Mouse (Mus musculus) erythroblast, embryonic 14.5 days (primary cell): ENCODE data around the gene Met. TPM values are rescaled to one million over a fixed set of nuclear protein-coding genes. Genes with fewer than 3 reads are reported as not detected.

ENCODE experiments used
- H3K27me3 ChIP-seq: 2 replicates; pipeline ENCODE4 v1.6.1; 2012; ENCODE audit warnings: inconsistent platforms; ENCODE audit not compliant: control insufficient read depth
- H3K36me3 ChIP-seq: 2 replicates; pipeline ENCODE4 v1.6.1; 2012; ENCODE audit warnings: mild to moderate bottlenecking, inconsistent platforms; ENCODE audit not compliant: control insufficient read depth
- H3K4me1 ChIP-seq: 2 replicates; pipeline ENCODE4 v1.6.1; 2012; ENCODE audit warnings: inconsistent platforms; ENCODE audit not compliant: control insufficient read depth
- H3K4me3 ChIP-seq: replicated peaks from 2 replicates; pipeline ENCODE3; 2012; ENCODE audit warnings: moderate library complexity, mild to moderate bottlenecking, inconsistent platforms
- H3K9me3 ChIP-seq: 2 replicates; pipeline ENCODE4 v1.6.1; 2012; ENCODE audit warnings: low read length, inconsistent platforms, mixed read lengths; ENCODE audit not compliant: control insufficient read depth
- GATA1 ChIP-seq: IDR thresholded peaks from 2 replicates; pipeline ENCODE4 v1.6.1; 2012; ENCODE audit warnings: low read length, inconsistent platforms, mixed read lengths
- TAL1 ChIP-seq: IDR thresholded peaks from 3 replicates; pipeline ENCODE4 v1.6.1; 2012; ENCODE audit warnings: low read length, inconsistent platforms, mixed read lengths
- polyA plus RNA-seq: library from polyadenylated mRNA; stranded (reverse); fragments of >175 nt; gene quantifications from 2 replicates; pipeline ENCODE4 v1.2.3, GENCODE M21; 2012

Gene Met
- polyA plus RNA-seq, 1 experiment = not detected

DNA sequence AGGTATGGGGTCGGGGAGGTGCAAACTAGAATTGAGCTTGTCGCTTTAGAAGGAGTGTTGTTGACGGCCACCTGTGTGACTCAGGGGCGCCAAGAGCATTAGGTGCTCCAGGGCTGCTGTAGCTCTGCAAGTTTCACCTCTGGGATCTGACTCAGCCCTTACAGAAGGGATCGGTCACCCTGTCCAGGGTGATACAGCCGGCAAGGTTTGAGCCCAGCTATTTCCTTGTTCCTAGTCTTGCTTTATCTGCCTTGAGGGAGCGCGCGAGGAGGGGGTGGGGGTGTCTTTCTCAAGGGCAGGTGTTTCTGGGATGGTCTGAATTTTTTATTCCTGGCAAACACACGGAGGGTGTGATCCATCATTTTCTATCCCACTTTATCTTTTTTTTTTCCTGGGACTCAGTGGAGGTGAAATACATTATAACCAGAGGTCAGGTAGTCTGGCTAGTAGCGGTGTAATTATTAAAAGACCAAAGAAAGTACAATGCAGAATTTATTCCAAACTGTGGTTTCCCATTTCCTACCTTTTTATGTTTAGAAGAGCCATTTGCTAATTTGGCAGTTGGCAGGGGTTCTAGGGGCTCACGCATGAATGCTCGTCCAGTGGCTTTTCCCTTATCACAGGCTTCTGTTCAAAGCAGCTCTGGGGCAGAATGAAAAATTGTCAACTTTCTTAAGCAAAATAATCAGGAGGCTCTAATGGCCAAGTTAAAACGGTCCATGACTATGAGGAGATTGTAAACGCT lies 853 bp downstream of the Met start:
- peaks cover 20% of the 10 kb centered on the region for H3K27me3 ChIP-seq
- H3K36me3 ChIP-seq = no peaks in the 10 kb centered on the region
- no peaks in the 10 kb centered on the region for H3K9me3 ChIP-seq
- TF ChIP-seq TAL1 = no peak
- no peak for TF ChIP-seq GATA1
- peak overlapping the region; percentile 49 for H3K4me3 ChIP-seq
- H3K4me1 ChIP-seq = no peaks in the 10 kb centered on the region

DNA sequence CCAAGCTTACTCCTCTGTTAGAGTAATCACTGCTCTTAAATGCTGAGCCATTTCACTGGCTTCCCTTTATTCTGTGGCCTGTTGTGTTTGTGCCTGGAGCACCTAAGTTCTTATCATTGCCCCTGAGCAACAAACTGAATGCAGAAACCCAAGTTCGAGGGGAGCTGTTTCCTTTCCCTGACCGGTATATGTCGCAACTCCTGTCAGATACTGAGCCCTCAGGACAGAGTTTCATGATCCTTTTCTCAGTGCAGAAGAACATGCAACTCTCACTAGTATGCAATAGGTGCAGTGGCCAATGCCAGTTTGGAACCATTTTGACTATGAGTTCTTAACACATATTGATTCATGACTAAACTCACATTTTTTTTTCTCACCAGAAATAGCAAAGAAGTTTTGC lies 2.9 kb downstream of the Met start:
- Histone ChIP-seq H3K9me3 (no peaks in the 10 kb centered on the region), H3K4me3 (no peak overlapping the region), H3K36me3 (no peaks in the 10 kb centered on the region), H3K27me3 (peaks cover 20% of the 10 kb centered on the region), H3K4me1 (no peaks in the 10 kb centered on the region)
- TF ChIP-seq GATA1 (no peak), TAL1 (no peak)

DNA sequence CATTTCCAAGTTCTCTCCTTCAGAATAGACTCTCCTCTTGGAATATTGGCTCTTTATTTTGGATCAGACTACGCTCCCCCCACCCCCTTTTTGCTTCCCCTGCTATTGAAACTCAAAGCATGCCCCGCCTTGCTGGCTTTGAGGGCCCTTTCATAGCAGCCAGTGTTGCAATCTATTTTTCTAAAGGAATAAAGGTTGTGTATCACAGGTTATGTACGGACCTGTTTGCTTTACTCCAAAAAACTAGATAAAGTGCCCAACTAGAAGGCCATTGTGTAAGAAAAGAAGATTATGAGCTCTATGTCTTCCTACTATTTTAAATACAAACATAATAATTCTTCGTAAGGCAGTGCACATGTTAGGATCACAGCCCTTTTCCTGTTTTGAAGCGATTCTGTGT lies 5.4 kb downstream of the Met start:
- no peak overlapping the region for H3K4me3 ChIP-seq
- no peaks in the 10 kb centered on the region for H3K4me1 ChIP-seq
- TF ChIP-seq GATA1 = no peak
- no peak for TF ChIP-seq TAL1
- peaks cover 11% of the 10 kb centered on the region for H3K27me3 ChIP-seq
- H3K9me3 ChIP-seq = no peaks in the 10 kb centered on the region
- no peaks in the 10 kb centered on the region for H3K36me3 ChIP-seq

DNA sequence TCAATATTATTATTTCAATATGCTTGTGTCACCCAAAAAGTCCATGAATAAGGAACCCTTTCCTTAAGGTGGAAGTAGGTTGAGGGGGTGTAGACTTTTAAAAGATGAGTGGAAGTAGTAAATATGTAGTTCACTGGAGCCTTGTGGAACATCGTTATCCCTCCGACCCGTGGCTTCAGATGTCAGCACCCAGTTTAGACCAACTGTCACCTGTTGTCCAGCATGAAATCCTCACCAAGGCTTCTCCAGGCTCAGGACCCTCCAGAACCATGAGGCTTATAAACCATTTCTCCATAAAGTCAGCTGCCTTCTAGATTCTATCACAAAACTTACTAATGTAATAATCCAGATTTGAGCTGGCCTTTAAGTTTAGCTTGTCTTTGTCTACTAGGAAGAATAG lies 9.5 kb downstream of the Met start:
- no peak overlapping the region for H3K4me3 ChIP-seq
- no peaks in the 10 kb centered on the region for H3K36me3 ChIP-seq
- no peak for TF ChIP-seq TAL1
- no peak for TF ChIP-seq GATA1
- no peaks in the 10 kb centered on the region for H3K27me3 ChIP-seq
- H3K9me3 ChIP-seq = no peaks in the 10 kb centered on the region
- no peaks in the 10 kb centered on the region for H3K4me1 ChIP-seq

DNA sequence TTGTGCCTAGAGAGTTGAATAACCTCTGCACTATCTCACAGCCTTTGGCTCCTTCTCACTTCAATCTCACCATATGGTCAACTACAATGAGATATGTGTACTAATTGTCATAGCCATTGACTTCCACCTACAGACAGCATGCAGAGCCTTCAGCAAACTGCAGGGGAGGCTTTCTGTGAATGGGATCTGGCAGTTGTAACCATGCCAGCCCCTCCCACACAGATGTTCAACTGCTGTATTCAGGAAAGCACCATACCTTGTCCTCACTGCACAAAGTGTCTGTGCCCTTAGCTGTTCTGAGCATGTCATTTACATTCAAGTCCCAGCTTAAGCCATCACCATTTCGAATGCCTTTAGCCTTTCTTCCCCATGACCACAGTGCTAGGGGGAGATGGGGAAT lies 14.2 kb downstream of the Met start:
- Histone ChIP-seq H3K4me1 (no peaks in the 10 kb centered on the region), H3K36me3 (no peaks in the 10 kb centered on the region), H3K4me3 (no peak overlapping the region), H3K9me3 (no peaks in the 10 kb centered on the region), H3K27me3 (no peaks in the 10 kb centered on the region)
- TF ChIP-seq GATA1 = no peak
- TF ChIP-seq TAL1 = no peak

DNA sequence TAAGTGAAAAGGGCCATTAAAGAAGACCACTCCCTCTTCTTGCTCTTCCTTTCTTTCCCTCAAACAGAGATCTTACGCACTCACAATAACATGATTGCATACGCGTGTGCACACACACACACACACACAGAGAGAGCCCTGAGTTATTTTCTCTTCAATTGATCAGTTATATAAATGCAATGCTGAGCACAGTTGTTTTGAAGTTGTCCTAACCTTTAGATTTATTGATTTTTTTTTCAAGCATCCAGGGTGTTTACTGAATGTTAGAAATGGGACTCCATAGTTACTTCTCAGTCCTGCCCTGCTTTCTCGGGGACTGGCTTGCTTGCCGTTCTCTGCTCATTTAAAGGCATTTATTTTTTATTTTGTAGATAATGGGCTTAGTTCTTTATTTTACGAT lies 14.7 kb downstream of the Met start:
- H3K4me3 ChIP-seq = no peak overlapping the region

DNA sequence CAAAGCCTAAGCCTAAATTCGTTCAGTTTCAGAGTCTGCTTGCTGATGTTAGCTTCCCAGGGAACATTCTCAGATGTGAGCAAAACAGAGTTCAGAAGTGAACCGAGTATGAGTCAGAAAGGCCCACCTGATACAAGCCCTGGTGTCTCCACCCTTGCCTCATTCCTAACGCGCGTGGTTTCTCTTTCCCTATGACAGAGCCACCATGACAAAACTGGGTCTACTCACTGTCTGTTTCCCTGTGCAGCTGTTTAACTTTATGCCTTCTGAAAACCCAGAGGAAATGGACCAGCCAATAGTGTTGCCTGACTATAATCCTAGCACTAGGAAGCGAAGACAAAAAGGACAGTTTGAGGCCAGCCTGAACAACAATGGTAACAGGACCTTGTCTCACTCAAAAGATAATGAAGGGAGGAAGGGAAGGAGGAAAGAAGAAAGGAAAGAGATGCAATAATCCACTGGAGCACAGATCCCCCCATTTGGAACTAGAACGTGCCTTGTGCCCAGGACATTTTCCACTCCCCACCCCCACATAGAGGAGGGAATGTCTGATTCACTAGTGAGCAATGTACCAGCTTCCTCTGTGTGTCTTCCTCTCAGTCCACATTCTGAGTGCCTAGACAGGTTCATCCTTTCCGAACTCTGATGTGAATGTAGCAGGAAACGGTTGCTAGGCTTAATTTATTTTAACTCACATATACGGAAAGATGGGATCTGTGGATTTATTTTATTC lies 15.4 kb downstream of the Met start:
- TF ChIP-seq GATA1 = no peak
- no peak for TF ChIP-seq TAL1
- Histone ChIP-seq H3K4me1 (no peaks in the 10 kb centered on the region), H3K27me3 (no peaks in the 10 kb centered on the region), H3K9me3 (no peaks in the 10 kb centered on the region), H3K4me3 (no peak overlapping the region), H3K36me3 (no peaks in the 10 kb centered on the region)

More for the DNA sequence above, 14.7 kb downstream of the Met start:
- Histone ChIP-seq H3K9me3 (no peaks in the 10 kb centered on the region), H3K27me3 (no peaks in the 10 kb centered on the region), H3K36me3 (no peaks in the 10 kb centered on the region), H3K4me1 (no peaks in the 10 kb centered on the region)
- TF ChIP-seq TAL1 = no peak
- no peak for TF ChIP-seq GATA1

DNA sequence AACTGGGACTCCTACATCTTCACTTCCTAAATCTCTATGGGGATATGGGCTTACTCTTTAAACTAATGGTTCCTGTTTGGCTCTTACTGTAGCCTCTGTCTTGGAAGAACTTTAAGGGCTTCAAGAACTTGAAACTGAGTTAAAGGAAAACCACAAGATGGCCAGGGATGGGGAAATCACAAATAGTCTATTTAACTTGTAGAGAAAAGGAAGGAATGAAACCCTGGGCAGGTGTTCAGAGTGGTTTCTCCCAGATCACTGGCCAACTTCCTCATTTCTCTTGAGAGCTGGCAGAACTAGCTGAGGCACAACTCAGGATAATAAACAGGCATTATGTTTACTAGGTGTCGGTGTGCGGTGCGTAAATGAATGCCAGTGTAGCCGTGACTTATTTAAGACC lies 17.5 kb downstream of the Met start:
- Histone ChIP-seq H3K4me3 (no peak overlapping the region), H3K4me1 (no peaks in the 10 kb centered on the region), H3K27me3 (no peaks in the 10 kb centered on the region), H3K9me3 (no peaks in the 10 kb centered on the region), H3K36me3 (no peaks in the 10 kb centered on the region)
- TF ChIP-seq TAL1 = no peak
- no peak for TF ChIP-seq GATA1

DNA sequence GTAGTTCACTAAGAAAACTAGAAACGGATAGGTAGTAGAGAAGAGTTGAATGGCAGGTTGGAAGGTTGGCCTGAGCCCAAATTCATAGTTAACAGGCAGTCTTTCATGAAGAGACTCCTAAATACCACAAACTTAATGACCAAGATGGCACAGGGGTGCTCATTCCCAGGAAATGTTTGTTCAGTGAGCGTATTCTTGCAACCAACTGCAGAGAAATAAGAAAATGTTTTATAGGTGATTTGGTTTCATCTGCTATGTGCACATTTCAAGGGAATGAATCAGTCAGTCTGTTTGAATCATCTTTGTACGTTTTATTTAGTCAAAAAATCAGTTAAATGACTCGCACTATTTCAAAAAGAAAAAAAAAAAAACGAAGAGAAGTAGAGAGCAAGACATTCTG lies 21.6 kb downstream of the Met start:
- no peak overlapping the region for H3K4me3 ChIP-seq
- TF ChIP-seq TAL1 (no peak), GATA1 (no peak)
- no peaks in the 10 kb centered on the region for H3K27me3 ChIP-seq
- H3K4me1 ChIP-seq = no peaks in the 10 kb centered on the region
- H3K9me3 ChIP-seq = no peaks in the 10 kb centered on the region
- H3K36me3 ChIP-seq = no peaks in the 10 kb centered on the region

DNA sequence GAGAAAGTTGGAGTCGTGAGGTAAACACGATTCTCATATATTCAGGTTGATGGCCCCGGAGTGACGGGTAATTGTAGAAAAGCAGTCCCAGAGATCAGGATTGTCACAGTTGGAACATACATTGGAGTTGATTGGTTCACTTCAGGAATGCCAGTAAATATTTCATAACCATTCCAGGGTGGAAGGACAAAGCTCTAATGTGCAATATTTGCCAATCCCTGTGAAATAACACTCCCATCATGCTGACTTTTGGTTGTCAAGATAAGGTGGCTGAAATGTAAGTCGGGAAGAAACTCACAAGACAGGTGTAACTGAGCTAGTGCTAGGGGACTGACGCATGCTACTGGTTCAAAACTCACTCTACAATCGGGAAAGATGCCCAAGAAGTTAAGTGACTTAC lies 22.2 kb downstream of the Met start:
- H3K36me3 ChIP-seq = no peaks in the 10 kb centered on the region
- H3K4me1 ChIP-seq = no peaks in the 10 kb centered on the region
- no peaks in the 10 kb centered on the region for H3K9me3 ChIP-seq
- no peak overlapping the region for H3K4me3 ChIP-seq
- no peak for TF ChIP-seq TAL1
- TF ChIP-seq GATA1 = no peak
- H3K27me3 ChIP-seq = no peaks in the 10 kb centered on the region
